Mouse (Mus musculus): ENCODE results near the gene Fbxl3.
A peak's percentile ranks its signal among the peaks of the same experiment; 100 is the strongest.

Gene Fbxl3

GRCm38 (mm10) chr14:103099238-103099933, at the start of gene Fbxl3:
Fbxl3 (minus strand) TSS chr14:103099566.
- DNase-seq, result peak; percentile 97

- DNase-seq, result peak; percentile 27
These were observed 32.6 kb upstream of the Fbxl3 start for GRCm38 (mm10) chr14:103131991-103132390.

- no peak for DNase-seq
These were observed 26.4 kb upstream of the Fbxl3 start for GRCm38 (mm10) chr14:103125756-103126155.

GRCm38 (mm10) chr14:103114994-103115670, 15.8 kb upstream of the Fbxl3 start:
- DNase-seq, result no peak

GRCm38 (mm10) chr14:103112606-103113363, 13.4 kb upstream of the Fbxl3 start:
- peak; percentile 45 for DNase-seq

- no peak for DNase-seq
These were observed 10.6 kb upstream of the Fbxl3 start for GRCm38 (mm10) chr14:103109971-103110370.

GRCm38 (mm10) chr14:103106301-103106700, 6.9 kb upstream of the Fbxl3 start:
- DNase-seq, result no peak

GRCm38 (mm10) chr14:103102731-103103335, 3.5 kb upstream of the Fbxl3 start:
- DNase-seq, result peak; percentile 51

- DNase-seq, result peak; percentile 82
These were observed 2.9 kb upstream of the Fbxl3 start for GRCm38 (mm10) chr14:103102246-103102645.

GRCm38 (mm10) chr14:103101171-103101570, 1.8 kb upstream of the Fbxl3 start:
- DNase-seq, result peak; percentile 12

GRCm38 (mm10) chr14:103100296-103100695, 930 bp upstream of the Fbxl3 start:
- DNase-seq, result peak; percentile 22

GRCm38 (mm10) chr14:103098587-103099235, 655 bp downstream of the Fbxl3 start:
- peak; percentile 82 for DNase-seq

- DNase-seq, result no peak
These were observed 1.2 kb downstream of the Fbxl3 start for GRCm38 (mm10) chr14:103098213-103098586.

GRCm38 (mm10) chr14:103096621-103097020, 2.7 kb downstream of the Fbxl3 start:
- DNase-seq, result no peak

- no peak for DNase-seq
These were observed 3.5 kb downstream of the Fbxl3 start for GRCm38 (mm10) chr14:103095826-103096225.

- no peak for DNase-seq
These were observed 4.3 kb downstream of the Fbxl3 start for GRCm38 (mm10) chr14:103095036-103095435.

GRCm38 (mm10) chr14:103093670-103094069, 5.7 kb downstream of the Fbxl3 start:
- no peak for DNase-seq

GRCm38 (mm10) chr14:103093236-103093635, 6.1 kb downstream of the Fbxl3 start:
- DNase-seq, result no peak

- DNase-seq, result peak; percentile 46
These were observed 10.7 kb downstream of the Fbxl3 start for GRCm38 (mm10) chr14:103088624-103089023.

- no peak for DNase-seq
These were observed 11.5 kb downstream of the Fbxl3 start for GRCm38 (mm10) chr14:103087846-103088245.

- DNase-seq, result no peak
These were observed 12.6 kb downstream of the Fbxl3 start for GRCm38 (mm10) chr14:103086671-103087324.

Data from kidney, adult 11 months (tissue).